Mouse (Mus musculus) lung, postnatal 4 days (tissue): Measurements from ENCODE around the gene Keg1.

Source experiments
- DNase-seq, 2 experiments: peaks; one replicate each; pipeline ENCODE4 v3.0.0; 2021

Keg1 gene

DNA sequence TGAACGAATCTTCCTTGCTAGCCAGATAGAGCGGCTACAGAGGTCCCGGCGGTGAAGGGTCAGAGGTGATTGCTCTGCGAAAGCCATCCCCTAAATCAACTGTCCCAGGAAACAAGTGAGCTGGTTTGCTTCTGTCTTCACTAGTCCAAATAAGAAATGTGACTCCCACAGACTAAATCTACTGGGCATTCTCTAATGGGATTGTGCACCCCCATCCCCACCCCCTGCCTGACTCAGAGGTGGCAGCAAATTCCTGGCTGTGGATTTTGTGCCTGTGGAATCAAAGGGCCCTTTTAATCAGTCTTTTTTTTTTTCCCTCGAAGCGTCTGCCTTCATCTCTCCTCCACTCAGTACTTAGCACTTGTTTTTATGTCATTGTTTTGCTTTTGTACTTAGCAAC lies 69.7 kb downstream of the Keg1 start, which contains the start of gene Cntf:
Gene Cntf, minus strand, starts transcription at position 325 of the 400 bp plus-strand sequence.
- no peak for DNase-seq
